In genomic region chr5:125110722-125111121, GRCm38 (mm10) we compare ENCODE assay signal across 10 mouse cellular contexts.
DNase-seq lines count a peak whose midpoint lies in the region; ATAC-seq and TF ChIP-seq lines count a peak whose summit lies in the region.
"Had no signal": no experiment of that assay in that cellular context is flagged by ENCODE, and none has a peak within 500 bp of the region (broad histone marks: within the 10 kb centered on the region; RNA-seq: fewer than 3 reads in every experiment).

No protein-coding gene starts in this region.

- no peaks in the 10 kb centered on the region for H3K9me3 ChIP-seq in embryonic facial prominence, embryonic 11.5 days (replicated peaks; ENCODE audit: control insufficient read depth, low read length)
- H3K9me3 ChIP-seq in hindbrain, embryonic 14.5 days (ENCODE audit: control insufficient read depth, low read length), result no peaks in the 10 kb centered on the region
- H3K9me3 ChIP-seq in midbrain, postnatal 0 days (ENCODE audit: low read length), result no peaks in the 10 kb centered on the region
- H3K9me3 ChIP-seq: stomach, embryonic 15.5 days had no signal

- no peak overlapping the region for H3K4me2 ChIP-seq in embryonic facial prominence, embryonic 11.5 days (ENCODE audit: low read depth, low read length)
- no peak overlapping the region for H3K4me2 ChIP-seq in hindbrain, embryonic 14.5 days (replicated peaks)
- no peak overlapping the region for H3K4me2 ChIP-seq in midbrain, postnatal 0 days (ENCODE audit: low read depth, low read length, poor library complexity, severe bottlenecking)
- H3K4me2 ChIP-seq: stomach, embryonic 15.5 days had no signal

- H3K27ac ChIP-seq in gastrocnemius, adult 2 months, result peak overlapping the region; percentile 20; the same call in 1 of the 2 replicates
- H3K27ac ChIP-seq in embryonic facial prominence, embryonic 11.5 days (replicated peaks; ENCODE audit: low read depth, low read length), result peak overlapping the region; percentile 31; the same call in 1 of the 2 replicates
- peak overlapping the region; percentile 82 for H3K27ac ChIP-seq in hindbrain, embryonic 14.5 days
- H3K27ac ChIP-seq in midbrain, postnatal 0 days (ENCODE audit: low read depth, low read length), result peak overlapping the region; percentile 18; the same call in 1 of the 2 replicates
- H3K27ac ChIP-seq: stomach, embryonic 15.5 days had no signal

- no peak overlapping the region for H3K9ac ChIP-seq in embryonic facial prominence, embryonic 11.5 days (replicated peaks; ENCODE audit: low read length)
- H3K9ac ChIP-seq in hindbrain, embryonic 14.5 days, result peak overlapping the region; percentile 26
- peak overlapping the region; percentile 39; the same call in 1 of the 2 replicates for H3K9ac ChIP-seq in midbrain, postnatal 0 days (replicated peaks; ENCODE audit: low read length, poor library complexity, severe bottlenecking)
- H3K9ac ChIP-seq: stomach, embryonic 15.5 days had no signal

- ATAC-seq in embryonic facial prominence, embryonic 11.5 days (replicated peaks; ENCODE audit: insufficient number of reproducible peaks, low FRiP score, low TSS enrichment, low read depth), result peak; percentile 50; the same call in 1 of the 2 replicates
- peak; percentile 25; the same call in 1 of the 2 replicates for ATAC-seq in hindbrain, embryonic 14.5 days (ENCODE audit: low FRiP score)
- no peak for ATAC-seq in midbrain, postnatal 0 days (ENCODE audit: low FRiP score)

- no peaks in the 10 kb centered on the region for H3K27me3 ChIP-seq in embryonic facial prominence, embryonic 11.5 days (ENCODE audit: control insufficient read depth, insufficient read depth, low read length)
- no peaks in the 10 kb centered on the region for H3K27me3 ChIP-seq in hindbrain, embryonic 14.5 days (ENCODE audit: control insufficient read depth, insufficient read depth, low read length)
- H3K27me3 ChIP-seq in midbrain, postnatal 0 days (ENCODE audit: insufficient read depth, low read length), result no peaks in the 10 kb centered on the region
- H3K27me3 ChIP-seq: stomach, embryonic 15.5 days had no signal

- peaks cover 8% of the 10 kb centered on the region for H3K36me3 ChIP-seq in embryonic facial prominence, embryonic 11.5 days (replicated peaks; ENCODE audit: control insufficient read depth, insufficient read depth, low read depth, low read length)
- peaks cover 43% of the 10 kb centered on the region for H3K36me3 ChIP-seq in hindbrain, embryonic 14.5 days (replicated peaks; ENCODE audit: control insufficient read depth, insufficient read depth)
- H3K36me3 ChIP-seq in midbrain, postnatal 0 days (ENCODE audit: insufficient read depth, low read length), result peaks cover 20% of the 10 kb centered on the region

- no peak overlapping the region for H3K4me3 ChIP-seq in gastrocnemius, adult 2 months
- H3K4me3 ChIP-seq in embryonic facial prominence, embryonic 11.5 days (ENCODE audit: low read depth, low read length), result no peak overlapping the region
- H3K4me3 ChIP-seq in hindbrain, embryonic 14.5 days (replicated peaks; ENCODE audit: low read length), result no peak overlapping the region
- H3K4me3 ChIP-seq in midbrain, postnatal 0 days (ENCODE audit: low read depth, low read length), result no peak overlapping the region
- H3K4me3 ChIP-seq: erythroblast, embryonic 14.5 days; stomach, embryonic 15.5 days had no signal

- no peak for TF ChIP-seq CTCF in gastrocnemius, adult 2 months (IDR thresholded peaks at IDR 0.05)
- TF ChIP-seq CTCF in midbrain, postnatal 0 days (IDR thresholded peaks at IDR 0.05), result no peak

- 34% methylated on average over 3 of the region's 3 CpGs for WGBS in embryonic facial prominence, embryonic 11.5 days
- WGBS in hindbrain, embryonic 14.5 days, result 31% methylated on average over 3 of the region's 3 CpGs
- 38% methylated on average over 3 of the region's 3 CpGs for WGBS in midbrain, postnatal 0 days

- DNase-seq in gastrocnemius, adult 2 months, result no peak
- DNase-seq in gastrocnemius, adult 8-10 months (ENCODE audit: low spot score in 2 of 2), result no peak
- peak; percentile 61 for DNase-seq in embryonic facial prominence, embryonic 11.5 days (ENCODE audit: low spot score)
- DNase-seq in hindbrain, embryonic 14.5 days (ENCODE audit: low spot score), result no peak
- DNase-seq in midbrain, postnatal 0 days (ENCODE audit: low spot score), result peak; percentile 62
- no peak for DNase-seq in lung, adult 18-20 months
- DNase-seq in heart, postnatal 14 days, result no peak
- DNase-seq in left cerebral cortex, adult 9 months (ENCODE audit: low spot score in 2 of 2), result no peak

- H3K4me1 ChIP-seq in embryonic facial prominence, embryonic 11.5 days (ENCODE audit: control insufficient read depth, insufficient read depth, low read length), result peaks cover 13% of the 10 kb centered on the region
- peaks cover 29% of the 10 kb centered on the region for H3K4me1 ChIP-seq in hindbrain, embryonic 14.5 days (replicated peaks; ENCODE audit: control insufficient read depth, insufficient read depth, low read length)
- peaks cover 4% of the 10 kb centered on the region; the same call in 1 of the 2 replicates for H3K4me1 ChIP-seq in midbrain, postnatal 0 days (ENCODE audit: insufficient read depth, low read length)

- intact Hi-C loops in gastrocnemius, adult 2 months (cut with DNase I), result no loop called here
- intact Hi-C loops in heart, postnatal 14 days (cut with DNase I), result no loop called here

Comparison
In these comparisons a context has a peak if more than half of its experiments do, and no peak if none do; other contexts are left out.
1. DNase-seq: peak in embryonic facial prominence, embryonic 11.5 days (single experiment) and midbrain, postnatal 0 days (single experiment); none in gastrocnemius, adult 2 months (single experiment), gastrocnemius, adult 8-10 months (0 of 2), hindbrain, embryonic 14.5 days (single experiment), lung, adult 18-20 months (0 of 2), heart, postnatal 14 days (0 of 2) and left cerebral cortex, adult 9 months (0 of 2).
2. H3K27ac ChIP-seq: peak in every context shown above with its lines; median percentile 82 in hindbrain, embryonic 14.5 days; 31 in embryonic facial prominence, embryonic 11.5 days; 20 in gastrocnemius, adult 2 months; 18 in midbrain, postnatal 0 days.